Mouse (Mus musculus): ENCODE measurements around the gene Cryzl2.

GRCm38 (mm10) chr1:157417861-157418260 lies 40.5 kb upstream of the Cryzl2 start:
- TF ChIP-seq CTCF (IDR thresholded peaks at IDR 0.05; ENCODE audit: control insufficient read depth, insufficient read depth, insufficient read length) (no peak), MYOD1 (IDR thresholded peaks at IDR 0.05; ENCODE audit: control insufficient read depth, insufficient read length, low read depth) (no peak), CEBPB (IDR thresholded peaks at IDR 0.05; ENCODE audit: low read depth) (no peak), MAX (IDR thresholded peaks at IDR 0.05) (no peak), FOSL1 (IDR thresholded peaks at IDR 0.05; ENCODE audit: insufficient read depth, low read length, poor library complexity, severe bottlenecking) (no peak)

All from C2C12 (cell line).